8 mouse cellular contexts compared by ENCODE assay signal in the genomic region with DNA sequence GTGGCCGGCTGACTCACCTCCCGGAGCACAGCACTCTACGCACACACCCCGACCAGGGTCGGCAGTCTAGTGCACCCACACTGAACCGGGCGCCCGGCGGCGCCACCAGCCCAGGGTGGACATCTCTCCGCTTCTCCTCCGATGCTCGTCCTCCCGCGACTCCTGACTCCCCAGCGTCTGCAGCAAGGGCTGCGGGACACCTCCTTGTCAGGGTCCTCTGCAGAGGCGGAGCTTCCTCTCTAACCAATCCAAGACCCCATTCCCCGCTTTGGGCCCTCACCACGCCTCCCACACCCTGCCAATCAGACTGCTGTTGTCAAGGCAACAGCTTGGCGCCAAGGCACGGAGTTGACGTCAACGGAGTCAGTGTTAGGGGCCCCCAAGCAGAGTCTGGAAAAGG. TPM values are rescaled to one million over a fixed set of nuclear protein-coding genes. Genes with fewer than 3 reads are reported as not detected.
DNase-seq lines count a peak whose midpoint lies in the region; ATAC-seq and TF ChIP-seq lines count a peak whose summit lies in the region.

Gene Peg3, minus strand, starts transcription at position 191 of the 400 bp plus-strand sequence.
Gene Usp29, plus strand, starts transcription at position 338 of the 400 bp plus-strand sequence.

- DNase-seq in embryo, embryonic 11 days = peak; percentile 93
- DNase-seq in gastrocnemius, postnatal 36 days = peak; percentile 61 to 76
- peak; percentile 93 for DNase-seq in intestine, embryonic 14.5 days (ENCODE audit: low spot score)
- peak; percentile 90 to 91 for DNase-seq in left cerebral cortex, adult 9 months (ENCODE audit: low spot score in 2 of 2)
- DNase-seq in right cerebral cortex, postnatal 36 days (ENCODE audit: low spot score in 2 of 2) = peak; percentile 86 to 89

- TF ChIP-seq POLR2A in bone marrow, adult 2 months (IDR thresholded peaks at IDR 0.05; ENCODE audit: borderline replicate concordance, control insufficient read depth, low read depth, low read length) = no peak

- no peak within 1 kb of the TSS for H3K27ac ChIP-seq in bone marrow, adult 2 months (ENCODE audit: control insufficient read depth, insufficient read depth, low read depth, low read length, poor library complexity)
- peak within 1 kb of the TSS; percentile 91 for H3K27ac ChIP-seq in intestine, embryonic 14.5 days (ENCODE audit: low read depth)
- H3K27ac ChIP-seq in macrophage = no peak within 1 kb of the TSS

- no peaks in the 10 kb centered on the region for H3K4me1 ChIP-seq in bone marrow, adult 2 months (ENCODE audit: control insufficient read depth, insufficient read depth, low read length)
- H3K4me1 ChIP-seq in intestine, embryonic 14.5 days (replicated peaks; ENCODE audit: control insufficient read depth, insufficient read depth, low read length) = no peaks in the 10 kb centered on the region

- H3K27me3 ChIP-seq in intestine, embryonic 14.5 days (replicated peaks; ENCODE audit: control insufficient read depth, insufficient read depth, low read length) = no peaks in the 10 kb centered on the region

- peak; percentile 36 for ATAC-seq in intestine, embryonic 14.5 days (replicated peaks; ENCODE audit: low FRiP score, low TSS enrichment, low read depth)
- ATAC-seq in megakaryocyte progenitor cell, adult 5-6 weeks (replicated peaks; ENCODE audit: poor library complexity) = no peak

- WGBS in bone marrow, adult 2 months = 60% methylated on average over 24 of the region's 24 CpGs
- WGBS in intestine, embryonic 14.5 days = 59% methylated on average over 24 of the region's 24 CpGs
- WGBS in macrophage (ENCODE audit: missing documents) = 51% methylated on average over 24 of the region's 24 CpGs

- H3K9ac ChIP-seq in intestine, embryonic 14.5 days (ENCODE audit: low read length) = peak within 1 kb of the TSS; percentile 61

- intact Hi-C loops in gastrocnemius, postnatal 36 days (cut with DNase I) = loop anchor here (1.0 kb wide), 1 partner anchor 188 kb away; no protein-coding TSS in a partner anchor

- H3K79me2 ChIP-seq in macrophage (ENCODE audit: inconsistent target) = no peaks in the 10 kb centered on the region

- H3K4me2 ChIP-seq in intestine, embryonic 14.5 days (ENCODE audit: low read length) = peak within 1 kb of the TSS; percentile 49

- H3K9me3 ChIP-seq in intestine, embryonic 14.5 days (ENCODE audit: control insufficient read depth, low read length) = peaks cover 43% of the 10 kb centered on the region

- peak within 1 kb of the TSS; percentile 27 for H3K4me3 ChIP-seq in bone marrow, adult 2 months (replicated peaks; ENCODE audit: control insufficient read depth, low read depth, low read length)
- H3K4me3 ChIP-seq in intestine, embryonic 14.5 days (ENCODE audit: low read depth, low read length) = peak within 1 kb of the TSS; percentile 56
- H3K4me3 ChIP-seq in macrophage (ENCODE audit: inconsistent target) = peak within 1 kb of the TSS; percentile 6; the same call in 1 of the 2 replicates

- no peak for TF ChIP-seq CTCF in bone marrow, adult 2 months (IDR thresholded peaks at IDR 0.05; ENCODE audit: control insufficient read depth, insufficient read depth, low read length)

- 0 out of 2 replicates have a peak, but pooled peaks cover 13% of the 10 kb centered on the region for H3K36me3 ChIP-seq in intestine, embryonic 14.5 days (ENCODE audit: control insufficient read depth, insufficient read depth, low read length)
- no peaks in the 10 kb centered on the region for H3K36me3 ChIP-seq in macrophage (ENCODE audit: inconsistent target)

RNA-seq across cellular contexts. Expression of gene Peg3, which starts in this region (rescaled TPM):
- polyA plus RNA-seq in bone marrow, adult 2 months (2011; ENCODE audit: insufficient read depth, insufficient read length, low replicate concordance, missing spikeins) = 0.22 and 4.1 TPM in 2 replicates
- total RNA-seq in gastrocnemius, postnatal 36 days (2021) = 10 to 100 TPM in 1 of 2 experiments, 1 to 10 TPM in 1; 9.0 to 11.3 TPM
- 151 and 164 TPM in 2 replicates for polyA plus RNA-seq in intestine, embryonic 14.5 days (2014; fragmentation: Nextera tagmentation; extraction: Ambion mirVana)
- total RNA-seq in macrophage (2018; cell fraction: chromatin; rRNA removed) = 10 to 100 TPM in 1 of 26 experiments, under 1 TPM in 7, not detected in 18; 0.07 to 12.1 (median 0.11) TPM
- not detected for total RNA-seq in macrophage (2018; cell fraction: cytosol; rRNA removed)
- total RNA-seq in macrophage (2018; cell fraction: nucleus; rRNA removed) = 1 to 10 TPM in 1 of 26 experiments, not detected in 25; 1.8 TPM
- polyA plus RNA-seq in macrophage (2018) = not detected in 3 replicates
- total RNA-seq in megakaryocyte progenitor cell, adult 5-6 weeks (2015) = not detected in 2 replicates
- total RNA-seq in megakaryocyte progenitor cell, adult 5-6 weeks (2017) = not detected in 2 replicates

RNA-seq across cellular contexts. Expression of gene Usp29, which starts in this region (rescaled TPM):
- polyA plus RNA-seq in bone marrow, adult 2 months (2011; ENCODE audit: insufficient read depth, insufficient read length, low replicate concordance, missing spikeins) = not detected in 2 replicates
- total RNA-seq in gastrocnemius, postnatal 36 days (2021) = under 1 TPM; 0.31 to 0.59 TPM
- polyA plus RNA-seq in intestine, embryonic 14.5 days (2014; fragmentation: Nextera tagmentation; extraction: Ambion mirVana) = 5.7 and 6.8 TPM in 2 replicates
- total RNA-seq in macrophage (2018; cell fraction: chromatin; rRNA removed) = under 1 TPM in 1 of 26 experiments, not detected in 25; 0.35 TPM
- total RNA-seq in macrophage (2018; cell fraction: cytosol; rRNA removed) = not detected
- not detected for total RNA-seq in macrophage (2018; cell fraction: nucleus; rRNA removed)
- polyA plus RNA-seq in macrophage (2018) = not detected in 3 replicates
- not detected in 2 replicates for total RNA-seq in megakaryocyte progenitor cell, adult 5-6 weeks (2015)
- total RNA-seq in megakaryocyte progenitor cell, adult 5-6 weeks (2017) = not detected in 2 replicates

Comparison
In these comparisons a context has a peak if more than half of its experiments do, and no peak if none do; other contexts are left out.
1. RNA of gene Peg3 (total RNA-seq): 9.0 to 11.3 TPM in gastrocnemius, postnatal 36 days; not detected in megakaryocyte progenitor cell, adult 5-6 weeks; every median in the first group is over 10 times any median in the second.
2. RNA of gene Peg3 (polyA plus RNA-seq): 151 to 164 TPM in intestine, embryonic 14.5 days; 0.22 to 4.1 TPM in bone marrow, adult 2 months and not detected in macrophage; every median in the first group is over 10 times any median in the second.
3. H3K4me3 ChIP-seq: peak in every context shown above with its lines; median percentile 56 in intestine, embryonic 14.5 days; 27 in bone marrow, adult 2 months; 6 in macrophage.
4. Peak in every context shown above with its lines, with median percentiles within 50 percentile points of each other: DNase-seq.